Mouse (Mus musculus): ENCODE results near the gene Itgb2.

- TF ChIP-seq POLR2A (IDR thresholded peaks at IDR 0.05; ENCODE audit: borderline replicate concordance, control insufficient read depth, low read depth, low read length) (no peak), CTCF (IDR thresholded peaks at IDR 0.05; ENCODE audit: control insufficient read depth, insufficient read depth, low read length) (no peak)
Observed at GRCm38 (mm10) chr10:77484205-77484935, 45.7 kb upstream of the Itgb2 start.

All from bone marrow, adult 2 months (tissue).